Mouse (Mus musculus) lung, postnatal 4 days (tissue): ENCODE results near the gene Kank3.
"Not testable (repeated sequence)": the region's sequence is repeated elsewhere in the genome, so short reads cannot be mapped to it uniquely, and the experiment has no call there.

Experiments used
- DNase-seq, 2 experiments: peaks; one replicate each; pipeline ENCODE4 v3.0.0; 2021

Gene Kank3

GRCm38 (mm10) chr17:33808192-33808591 lies 2.1 kb upstream of the Kank3 start:
- DNase-seq: no peak

DNA sequence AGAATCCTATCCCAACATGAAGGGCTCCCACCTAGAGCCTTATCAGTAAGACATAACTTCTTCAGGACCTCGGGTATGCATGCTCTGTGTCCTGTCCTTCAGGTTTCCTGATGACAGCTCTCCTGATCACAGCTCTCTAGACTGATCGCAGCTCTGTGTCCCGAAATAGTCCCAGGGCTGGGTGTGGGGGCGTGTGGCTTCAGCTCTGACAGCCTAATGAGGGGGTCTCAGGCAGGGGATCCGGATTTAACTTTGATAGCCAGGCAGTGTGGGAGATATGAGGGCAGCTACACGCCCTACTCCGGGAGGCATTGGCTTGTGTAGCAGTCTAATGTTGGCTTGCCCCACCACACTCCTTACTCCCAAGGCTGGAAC lies 810 bp downstream of the Kank3 start:
- DNase-seq: peak in 1 of 2 experiments; percentile 28

- DNase-seq: peak in 1 of 2 experiments; percentile 25
Observed at GRCm38 (mm10) chr17:33812475-33812874, 2.2 kb downstream of the Kank3 start.

- peak; percentile 78 to 90 for DNase-seq
Observed at GRCm38 (mm10) chr17:33812990-33813389, 2.7 kb downstream of the Kank3 start.

- DNase-seq: no peak
Observed at GRCm38 (mm10) chr17:33815399-33815798, 5.1 kb downstream of the Kank3 start.

GRCm38 (mm10) chr17:33816612-33817011 lies 6.3 kb downstream of the Kank3 start:
- peak in 1 of 2 experiments; percentile 29 for DNase-seq

DNA sequence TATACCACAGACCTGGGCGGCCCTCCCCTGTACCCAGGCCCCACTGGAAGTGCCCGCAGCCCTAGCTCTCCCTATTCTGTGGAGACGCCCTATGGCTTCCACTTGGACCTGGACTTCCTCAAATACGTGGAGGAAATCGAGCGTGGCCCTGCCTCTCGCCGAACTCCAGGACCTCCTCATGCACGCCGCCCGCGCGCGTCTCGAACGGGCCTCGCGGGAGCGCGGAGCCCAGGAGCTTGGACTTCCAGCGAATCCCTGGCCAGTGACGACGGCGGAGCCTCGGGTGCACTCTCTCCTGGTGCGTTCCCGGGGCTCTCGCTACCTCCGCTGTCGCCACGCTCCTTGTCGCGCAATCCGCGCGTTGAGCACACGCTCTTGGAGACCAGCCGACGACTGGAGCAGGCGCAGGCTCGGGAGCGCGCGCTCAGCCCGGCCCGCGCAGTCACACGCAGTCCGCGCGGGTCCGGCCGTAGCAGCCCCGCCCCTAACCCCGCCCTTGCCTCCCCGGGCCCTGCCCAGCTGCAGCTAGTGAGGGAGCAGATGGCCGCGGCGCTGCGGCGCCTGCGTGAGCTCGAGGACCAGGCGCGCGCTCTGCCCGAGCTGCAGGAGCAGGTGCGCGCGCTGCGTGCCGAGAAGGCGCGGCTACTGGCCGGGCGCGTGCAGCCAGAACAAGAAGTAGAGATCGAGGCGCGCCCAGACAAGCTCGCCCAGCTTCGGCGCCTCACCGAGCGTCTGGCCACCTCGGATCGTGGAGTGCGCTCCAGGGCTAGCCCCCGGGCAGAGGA lies 7.1 kb downstream of the Kank3 start:
- peak; percentile 90 to 98 for DNase-seq

- DNase-seq: no peak
Observed at GRCm38 (mm10) chr17:33817969-33818643, 7.8 kb downstream of the Kank3 start.

DNA sequence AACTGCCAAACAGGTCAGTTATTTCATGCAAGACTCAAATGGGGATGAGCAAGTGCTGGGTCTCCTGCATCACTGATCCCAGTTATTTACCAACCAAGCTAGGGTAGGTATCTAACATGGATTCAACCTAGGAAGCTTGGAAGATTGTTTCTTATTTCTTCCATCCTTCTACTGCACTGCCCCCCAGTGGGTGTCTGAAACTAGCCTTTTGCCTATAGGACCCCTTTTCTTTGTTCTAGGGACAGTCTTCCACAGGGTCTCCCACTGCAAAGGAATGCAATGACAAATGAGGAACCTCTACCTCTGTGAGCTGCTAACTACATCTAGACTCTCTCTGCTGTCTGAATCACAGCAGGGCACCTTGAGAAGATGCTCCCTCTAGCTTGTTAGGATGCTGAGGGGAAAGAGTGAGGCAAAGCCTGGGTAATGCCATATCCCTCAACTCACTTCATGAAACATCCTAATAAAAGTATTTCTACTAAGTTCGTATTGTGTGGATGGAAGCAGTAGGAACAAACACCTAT lies 12.2 kb downstream of the Kank3 start:
- DNase-seq: no peak

GRCm38 (mm10) chr17:33823171-33823570 lies 12.9 kb downstream of the Kank3 start:
- DNase-seq: not testable (repeated sequence)

DNA sequence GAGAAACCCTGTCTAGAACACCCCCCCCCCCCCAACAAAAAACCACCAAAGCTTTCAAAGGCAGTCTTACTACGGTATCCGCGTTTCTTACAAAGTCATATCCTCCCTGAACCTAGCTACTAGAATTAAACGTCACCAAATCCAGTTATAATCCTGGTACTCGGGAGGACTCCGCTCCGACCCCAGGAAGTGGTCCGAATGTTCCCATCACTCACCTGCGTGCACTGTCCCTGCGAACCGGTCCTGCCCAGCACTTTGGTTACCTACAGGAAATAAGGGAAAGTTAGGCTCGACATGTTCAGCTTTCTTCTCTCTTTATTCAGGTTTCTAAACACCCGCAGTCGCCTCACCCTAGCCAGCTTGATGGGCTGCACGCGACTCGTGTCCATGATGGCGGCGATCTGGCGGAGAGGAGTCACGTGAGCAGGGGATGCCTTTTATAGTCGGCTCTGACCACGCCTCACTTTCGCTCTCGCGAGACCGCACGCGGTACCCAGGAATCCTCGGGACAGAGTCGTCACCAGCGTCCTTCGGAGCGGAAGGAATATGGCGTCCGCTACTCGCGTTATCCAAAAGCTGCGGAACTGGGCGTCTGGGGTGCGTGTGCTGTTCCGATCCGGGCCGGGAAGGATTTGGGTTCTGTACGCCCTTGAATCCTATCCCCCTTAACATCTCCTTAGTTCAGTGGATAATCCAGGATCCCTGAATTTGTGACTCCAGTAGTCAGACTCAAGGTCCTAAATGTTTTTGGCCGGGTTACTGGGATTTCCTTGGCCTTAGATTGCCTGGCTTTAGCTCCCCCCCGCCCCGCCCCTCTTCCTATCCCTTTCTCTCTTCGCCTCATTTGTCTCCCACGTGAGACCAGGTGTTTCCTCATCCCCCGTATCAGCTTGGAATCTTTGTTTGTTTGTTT lies 14.0 kb downstream of the Kank3 start, which contains the start of the genes Rps28 and Ndufa7:
Gene Rps28 (minus strand): TSS at position 479 of the 913 bp plus-strand sequence.
Gene Ndufa7 (plus strand): TSS at position 489 of the 913 bp plus-strand sequence.
- peak; percentile 98 to 100 for DNase-seq

GRCm38 (mm10) chr17:33824997-33825330 lies 14.6 kb downstream of the Kank3 start:
- DNase-seq: not testable (repeated sequence)

GRCm38 (mm10) chr17:33825462-33825861 lies 15.1 kb downstream of the Kank3 start:
- no peak for DNase-seq

GRCm38 (mm10) chr17:33826850-33827249 lies 16.5 kb downstream of the Kank3 start:
- peak; percentile 58 to 84 for DNase-seq

DNA sequence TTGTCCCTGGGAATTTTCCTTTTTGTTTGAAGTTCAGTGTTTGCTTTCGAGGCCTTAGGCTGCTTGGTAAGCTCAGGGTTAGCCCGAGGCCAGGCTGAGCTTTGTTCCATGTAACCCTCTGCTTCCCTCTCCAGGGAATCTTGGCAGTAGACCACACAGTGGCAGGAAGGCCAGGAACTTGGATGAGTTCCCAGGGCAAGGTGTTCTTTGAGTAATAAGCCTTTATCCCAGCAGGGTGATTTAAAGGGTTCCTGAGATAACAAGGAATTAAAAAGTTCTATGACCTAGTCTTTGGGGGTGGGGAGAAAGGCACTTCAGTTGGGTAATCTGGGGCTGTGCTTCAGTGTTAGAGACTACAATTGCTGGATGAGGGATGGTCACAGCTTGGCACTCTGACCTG lies 18.6 kb downstream of the Kank3 start:
- peak; percentile 73 to 79 for DNase-seq

DNA sequence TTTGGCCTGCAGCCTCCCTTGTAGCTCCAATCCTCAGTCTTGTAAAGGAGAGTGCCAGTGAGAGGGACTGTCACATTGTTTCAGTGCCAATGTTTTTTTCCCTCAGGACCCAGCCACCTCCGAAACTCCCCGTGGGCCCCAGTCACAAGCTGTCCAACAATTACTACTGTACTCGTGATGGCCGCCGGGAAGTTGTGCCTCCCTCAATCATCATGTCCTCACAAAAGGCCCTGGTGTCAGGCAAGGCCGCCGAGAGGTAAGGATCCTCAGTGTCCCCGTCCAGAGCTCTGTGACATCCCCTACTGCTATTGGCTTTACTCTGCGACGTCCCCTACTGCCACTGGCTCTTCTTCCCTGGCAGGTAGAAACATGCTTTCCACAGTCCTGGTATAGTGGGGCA lies 19.2 kb downstream of the Kank3 start:
- DNase-seq: no peak

- DNase-seq: peak; percentile 93 to 94
Observed at GRCm38 (mm10) chr17:33842966-33843795, 32.9 kb downstream of the Kank3 start, which contains the start of gene Cd320. Cd320 (plus strand) TSS chr17:33843091.

DNA sequence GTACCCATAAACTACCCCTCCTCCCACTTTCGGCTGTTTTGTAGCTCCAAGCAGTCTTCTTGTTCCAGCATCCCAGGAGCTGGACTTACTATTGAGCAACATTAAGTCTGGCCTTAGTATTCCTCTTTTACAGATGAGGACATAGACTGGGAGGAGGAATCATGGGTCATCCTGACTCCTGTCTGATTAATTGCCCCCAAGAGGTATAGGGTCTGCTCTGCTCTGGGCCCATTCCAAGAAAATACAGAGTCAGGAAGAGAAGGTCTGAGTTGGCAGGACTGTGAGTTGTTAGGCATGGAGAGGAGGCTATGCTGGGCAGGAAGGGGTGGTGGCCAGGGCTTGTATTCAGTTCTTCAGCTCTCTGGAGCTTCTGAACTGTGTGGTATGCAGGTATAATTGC lies 33.9 kb downstream of the Kank3 start:
- no peak for DNase-seq

- DNase-seq: no peak
Observed at GRCm38 (mm10) chr17:33848139-33848538, 37.8 kb downstream of the Kank3 start.

- no peak for DNase-seq
Observed at GRCm38 (mm10) chr17:33851331-33851730, 41.0 kb downstream of the Kank3 start.

DNA sequence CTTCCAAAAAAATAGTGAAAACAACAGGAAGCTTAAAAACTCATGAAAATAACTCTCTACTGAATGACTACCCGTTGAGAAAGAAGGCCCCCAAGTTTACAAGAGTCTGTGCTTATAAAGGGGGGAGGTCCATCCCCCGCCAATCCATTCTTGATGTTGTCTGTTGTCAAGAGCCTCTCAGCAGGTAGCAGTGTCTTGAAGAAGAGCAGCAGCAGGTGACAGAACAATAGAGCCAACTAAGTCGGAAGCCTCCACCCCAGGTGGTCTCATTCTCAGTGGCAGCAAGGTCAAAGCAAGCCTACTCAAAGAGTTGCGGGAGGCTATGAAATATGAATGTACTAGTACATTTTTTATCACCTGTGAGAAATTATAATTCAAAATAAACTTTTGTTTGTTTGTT lies 47.5 kb downstream of the Kank3 start:
- DNase-seq: no peak
